Mouse (Mus musculus): ENCODE data around the gene Cd38. TPM values are rescaled to one million over a fixed set of nuclear protein-coding genes. Genes with fewer than 3 reads are reported as not detected.
A peak's percentile ranks its signal among the peaks of the same experiment; 100 is the strongest.
"Not testable (repeated sequence)": the region's sequence is repeated elsewhere in the genome, so short reads cannot be mapped to it uniquely, and the experiment has no call there.

Cd38 gene
- total RNA-seq, 1 experiment from 2014 or later = 16.8 TPM

GRCm38 (mm10) chr5:43859663-43860062 is 8.7 kb upstream of the Cd38 start:
- DNase-seq = no peak

DNA sequence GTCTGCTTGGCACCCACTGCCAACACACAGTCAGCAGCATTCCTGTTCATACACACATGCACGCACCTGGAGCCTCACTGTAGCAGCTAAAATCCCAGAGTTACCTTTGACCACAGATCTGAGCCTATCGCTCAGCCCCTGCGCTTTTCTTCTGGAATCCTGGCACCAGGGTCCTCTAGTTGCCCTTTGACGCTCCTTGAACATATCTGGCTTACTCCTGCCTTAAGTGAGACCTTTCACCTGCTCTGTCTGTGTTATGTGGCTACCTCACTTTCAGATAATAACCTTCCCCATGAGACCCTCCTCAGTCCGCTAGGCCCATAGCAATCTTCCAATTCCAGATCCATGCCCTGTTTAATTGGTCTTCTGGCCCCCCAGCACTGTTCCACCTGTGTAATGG is 8.3 kb upstream of the Cd38 start:
- DNase-seq = no peak

- no peak for DNase-seq
Observed at GRCm38 (mm10) chr5:43860670-43861431, 7.5 kb upstream of the Cd38 start.

DNA sequence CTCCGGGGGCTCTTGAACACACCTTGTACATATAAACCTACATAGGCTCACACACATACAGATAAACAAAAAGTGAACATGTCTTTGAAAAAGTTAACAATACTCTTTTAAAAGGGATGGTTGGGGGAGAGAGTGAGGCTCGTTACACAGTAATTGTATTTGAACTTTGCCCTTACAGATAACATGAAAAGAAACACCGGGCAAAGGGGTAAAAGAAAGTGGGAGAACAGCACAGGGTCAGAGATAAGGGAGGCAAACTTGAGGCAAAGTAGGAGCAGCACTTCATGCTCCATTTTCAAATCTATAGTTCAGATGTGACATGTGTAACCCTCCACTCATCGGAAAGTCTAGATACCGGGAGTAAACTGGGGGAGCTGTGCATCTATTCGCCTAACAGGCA is 4.7 kb upstream of the Cd38 start:
- DNase-seq = no peak

GRCm38 (mm10) chr5:43865316-43865715 is 3.0 kb upstream of the Cd38 start:
- no peak for DNase-seq

DNA sequence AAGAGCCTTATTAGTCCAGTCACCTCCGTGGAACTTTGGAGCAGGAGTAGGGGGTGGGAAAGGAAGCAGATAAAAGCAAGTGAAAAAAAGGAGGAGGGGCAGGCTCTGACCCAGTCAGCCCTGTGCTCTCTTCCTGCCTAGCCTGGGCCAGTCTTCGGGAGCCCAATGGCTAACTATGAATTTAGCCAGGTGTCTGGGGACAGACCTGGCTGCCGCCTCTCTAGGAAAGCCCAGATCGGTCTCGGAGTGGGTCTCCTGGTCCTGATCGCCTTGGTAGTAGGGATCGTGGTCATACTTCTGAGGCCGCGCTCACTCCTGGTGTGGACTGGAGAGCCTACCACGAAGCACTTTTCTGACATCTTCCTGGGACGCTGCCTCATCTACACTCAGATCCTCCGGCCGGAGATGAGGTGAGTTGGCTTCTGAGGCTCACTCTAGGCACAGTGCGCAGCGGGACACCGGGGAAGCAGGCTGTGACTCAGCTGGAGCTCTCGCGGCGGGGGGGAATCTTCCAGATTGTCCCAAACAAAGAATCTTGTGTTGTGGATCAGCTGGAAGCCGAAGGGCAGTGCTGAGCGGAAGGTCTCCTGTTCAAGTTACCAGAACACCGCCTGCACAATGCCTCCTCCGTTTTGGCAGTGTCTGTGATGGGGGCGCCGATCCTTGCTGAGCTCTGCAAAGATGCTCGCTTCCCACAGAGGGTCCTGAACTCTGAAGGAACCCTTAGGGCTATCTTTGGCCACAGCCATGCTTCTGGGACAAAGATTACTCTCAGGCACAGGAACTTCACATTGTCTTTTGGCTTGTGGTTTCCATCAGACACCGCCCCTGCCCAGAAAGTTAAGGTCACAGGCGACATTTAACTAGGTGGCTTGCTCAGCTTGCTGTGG is 603 bp downstream of the Cd38 start:
- peak; percentile 50 for DNase-seq

DNA sequence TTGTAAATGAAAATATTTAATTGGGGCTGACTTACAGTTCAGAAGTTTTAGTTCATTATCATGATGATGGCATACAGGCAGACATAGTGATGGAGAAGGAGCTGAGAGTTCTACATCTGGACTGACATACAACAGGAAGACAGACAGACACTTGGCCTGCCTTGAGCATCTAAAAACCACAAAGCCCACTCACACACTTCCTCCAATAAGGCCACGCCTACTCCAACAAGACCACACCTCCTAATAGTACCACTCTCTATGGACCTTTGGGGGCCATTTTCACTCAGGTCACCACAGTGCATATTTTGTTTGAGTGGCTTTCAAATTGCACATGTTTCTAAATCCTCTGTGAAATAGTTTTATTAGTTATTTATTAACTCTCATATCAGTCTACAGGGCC is 3.5 kb downstream of the Cd38 start:
- DNase-seq = no peak

DNA sequence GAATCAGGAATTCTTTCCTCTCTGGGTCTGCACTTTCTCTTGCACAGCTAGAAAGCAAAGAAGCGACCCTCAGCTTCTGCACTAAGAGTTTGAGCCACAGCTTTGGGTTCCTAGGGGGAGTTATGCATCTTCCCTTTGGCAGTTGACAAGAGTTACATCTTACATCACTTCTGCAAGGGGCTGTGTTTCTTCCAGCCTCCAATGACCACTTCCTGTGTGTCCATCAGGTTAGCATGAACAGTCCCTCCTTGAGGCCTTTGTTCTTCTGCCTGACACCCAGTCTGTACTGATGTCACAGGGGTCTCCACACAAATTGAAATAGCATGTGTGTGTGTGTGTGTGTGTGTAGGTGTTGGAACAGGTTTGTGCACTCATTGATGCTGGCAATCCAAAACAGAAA is 4.3 kb downstream of the Cd38 start:
- no peak for DNase-seq

- DNase-seq = no peak
Observed at GRCm38 (mm10) chr5:43882034-43882433, 13.7 kb downstream of the Cd38 start.

DNA sequence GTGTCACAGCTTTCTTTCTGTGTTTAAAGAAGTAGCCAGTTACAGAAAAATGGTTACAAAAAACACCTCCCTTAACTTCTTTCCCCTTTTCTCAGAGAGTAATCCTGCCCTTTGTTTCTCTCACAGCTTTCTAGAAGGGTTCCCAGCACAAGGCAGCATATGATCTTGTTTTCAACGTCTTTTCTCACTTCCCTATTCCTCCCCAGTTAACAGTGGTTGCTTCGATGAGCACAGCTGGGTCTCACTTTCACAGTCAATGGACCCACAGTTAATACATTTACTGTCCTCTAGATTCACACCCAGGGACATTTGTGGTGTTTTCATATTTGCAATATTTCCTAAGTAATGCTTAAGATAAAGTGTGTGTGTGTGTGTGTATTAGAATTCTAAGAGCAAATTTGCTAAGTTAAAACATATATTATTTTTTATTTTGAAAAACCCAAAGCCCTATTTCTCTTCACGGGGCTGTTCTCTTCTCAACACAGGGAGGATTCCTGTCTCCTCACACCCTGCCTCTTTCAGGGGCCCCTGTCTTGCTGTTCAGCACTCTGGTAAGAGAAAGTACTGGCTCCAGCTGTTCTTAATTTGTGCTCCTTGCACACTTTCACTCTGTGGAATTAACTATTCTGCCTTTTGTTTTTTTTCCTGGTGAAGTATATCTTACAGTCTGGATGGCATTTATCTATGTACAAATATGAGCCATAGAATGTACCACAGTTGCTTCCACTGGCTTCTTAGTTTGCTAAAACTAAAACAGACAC is 16.9 kb downstream of the Cd38 start:
- DNase-seq = no peak

- DNase-seq = peak; percentile 55
Observed at GRCm38 (mm10) chr5:43892386-43892785, 24.0 kb downstream of the Cd38 start.

- DNase-seq = peak; percentile 74
Observed at GRCm38 (mm10) chr5:43894113-43894512, 25.8 kb downstream of the Cd38 start.

- DNase-seq = no peak
Observed at GRCm38 (mm10) chr5:43895931-43896330, 27.6 kb downstream of the Cd38 start.

- no peak for DNase-seq
Observed at GRCm38 (mm10) chr5:43904685-43905084, 36.3 kb downstream of the Cd38 start.

- no peak for DNase-seq
Observed at GRCm38 (mm10) chr5:43909213-43909612, 40.9 kb downstream of the Cd38 start.

DNA sequence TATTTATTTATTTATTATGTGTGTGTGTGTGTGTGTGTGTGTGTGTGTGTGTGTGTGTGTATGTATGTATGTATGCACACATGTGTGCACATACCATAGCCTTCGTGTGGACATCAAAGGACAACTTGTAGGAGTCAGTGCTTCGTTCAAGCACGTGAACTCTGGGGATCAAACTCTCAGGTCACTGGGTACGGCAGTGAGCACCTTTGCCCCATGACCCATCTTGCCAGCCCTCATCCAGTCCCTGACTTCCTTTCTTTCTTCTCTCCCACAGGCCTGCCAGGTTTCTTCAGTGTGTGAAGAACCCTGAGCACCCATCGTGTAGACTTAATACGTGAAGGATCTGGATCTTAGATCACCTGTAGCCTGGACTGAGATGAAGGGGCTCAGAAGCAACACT is 41.7 kb downstream of the Cd38 start:
- DNase-seq = no peak

GRCm38 (mm10) chr5:43912844-43913243 is 44.5 kb downstream of the Cd38 start, which contains the start of gene Gm7879:
Gene Gm7879 (plus strand): TSS chr5:43913144.
- DNase-seq = not testable (repeated sequence)

DNA sequence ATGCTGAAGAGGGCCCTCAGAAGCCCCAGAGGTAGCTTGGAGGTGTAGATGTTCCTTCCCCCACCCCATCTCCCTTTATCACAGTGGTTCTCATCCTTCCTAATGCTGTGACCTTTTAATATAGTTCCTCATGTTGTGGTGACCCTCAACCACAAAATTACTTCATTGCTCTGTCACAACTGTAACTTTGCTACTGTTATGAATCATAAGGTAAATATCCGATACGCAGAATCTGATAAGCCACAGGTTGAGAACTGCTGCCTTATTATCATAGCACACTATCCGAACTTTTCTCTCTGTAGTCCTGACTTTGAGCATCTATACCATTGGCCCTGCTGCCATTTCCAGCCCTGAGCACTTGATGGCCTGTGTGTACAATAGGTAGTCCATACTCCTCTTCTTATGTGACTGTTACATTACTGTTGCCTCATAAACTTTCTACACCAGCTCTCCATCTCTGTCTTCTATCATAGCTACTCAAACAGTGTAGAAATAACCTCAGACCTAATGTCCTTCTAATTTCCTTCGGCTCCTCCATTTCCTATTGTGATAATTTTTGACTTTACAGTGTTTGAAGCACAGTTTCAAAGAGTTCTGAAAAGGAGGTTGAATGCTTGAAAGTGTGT is 47.0 kb downstream of the Cd38 start:
- DNase-seq = no peak

DNA sequence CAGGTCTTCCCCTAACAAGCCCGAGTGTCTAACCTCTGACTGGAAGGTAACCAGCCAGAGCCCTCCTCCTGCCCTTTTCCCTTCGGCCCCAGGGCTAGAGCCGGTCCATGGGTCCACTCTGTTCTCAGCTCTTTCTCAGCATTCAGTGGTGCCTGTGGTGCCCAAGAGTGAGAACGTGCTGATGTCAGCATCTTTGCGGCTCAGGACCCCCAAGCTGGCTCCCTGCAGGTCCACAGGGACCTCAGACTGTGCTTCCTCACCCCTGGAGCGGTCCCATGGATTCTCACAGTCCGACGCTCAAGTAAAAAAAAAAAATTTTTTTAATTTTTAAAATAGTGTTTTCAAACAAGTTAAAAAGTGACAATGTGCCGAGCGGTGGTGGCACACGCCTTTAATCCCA is 53.5 kb downstream of the Cd38 start:
- no peak for DNase-seq

DNA sequence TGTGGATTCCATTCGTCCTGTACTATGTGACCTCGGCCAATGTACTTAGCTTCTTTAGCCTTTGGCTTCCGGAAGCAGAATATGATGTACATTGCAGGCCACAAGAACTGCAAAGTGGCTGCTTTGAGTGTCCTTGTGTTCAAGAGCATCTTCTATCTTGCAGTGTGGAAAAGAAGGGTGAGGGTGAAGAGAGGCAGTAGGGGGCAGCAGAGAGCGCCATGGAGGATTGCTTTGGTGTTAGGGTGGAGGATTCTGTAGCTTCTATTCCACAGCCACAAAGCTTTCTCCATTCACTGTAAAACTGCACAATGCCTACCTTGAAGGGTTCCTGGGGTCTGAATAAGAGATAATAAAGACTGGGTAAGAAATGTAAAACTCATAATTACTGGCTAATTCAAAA is 55.6 kb downstream of the Cd38 start:
- DNase-seq = peak; percentile 73

- DNase-seq = no peak
Observed at GRCm38 (mm10) chr5:43927729-43928128, 59.4 kb downstream of the Cd38 start.

DNA sequence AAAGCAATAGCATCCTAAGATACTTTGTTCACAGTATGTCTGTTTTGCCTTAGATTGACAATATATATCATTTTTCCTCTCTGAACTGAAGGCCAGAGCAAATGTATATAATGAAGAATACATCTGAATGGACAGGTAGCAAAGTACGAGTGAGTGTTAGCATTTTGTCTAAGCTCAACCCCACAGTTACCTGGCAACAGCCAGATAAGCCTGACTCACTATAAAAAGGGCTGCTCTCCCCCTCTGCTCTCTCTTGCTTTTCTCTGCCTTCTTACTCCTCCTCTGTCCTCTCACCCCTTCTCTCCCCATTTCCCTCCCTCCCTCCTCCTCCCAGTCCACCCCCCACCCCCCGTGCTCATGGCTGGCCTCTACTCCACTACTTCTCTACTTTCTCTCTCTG is 64.9 kb downstream of the Cd38 start:
- no peak for DNase-seq

All from adrenal gland, postnatal 14 days (tissue).